Mouse (Mus musculus): ENCODE measurements around the gene Glis3.

DNA sequence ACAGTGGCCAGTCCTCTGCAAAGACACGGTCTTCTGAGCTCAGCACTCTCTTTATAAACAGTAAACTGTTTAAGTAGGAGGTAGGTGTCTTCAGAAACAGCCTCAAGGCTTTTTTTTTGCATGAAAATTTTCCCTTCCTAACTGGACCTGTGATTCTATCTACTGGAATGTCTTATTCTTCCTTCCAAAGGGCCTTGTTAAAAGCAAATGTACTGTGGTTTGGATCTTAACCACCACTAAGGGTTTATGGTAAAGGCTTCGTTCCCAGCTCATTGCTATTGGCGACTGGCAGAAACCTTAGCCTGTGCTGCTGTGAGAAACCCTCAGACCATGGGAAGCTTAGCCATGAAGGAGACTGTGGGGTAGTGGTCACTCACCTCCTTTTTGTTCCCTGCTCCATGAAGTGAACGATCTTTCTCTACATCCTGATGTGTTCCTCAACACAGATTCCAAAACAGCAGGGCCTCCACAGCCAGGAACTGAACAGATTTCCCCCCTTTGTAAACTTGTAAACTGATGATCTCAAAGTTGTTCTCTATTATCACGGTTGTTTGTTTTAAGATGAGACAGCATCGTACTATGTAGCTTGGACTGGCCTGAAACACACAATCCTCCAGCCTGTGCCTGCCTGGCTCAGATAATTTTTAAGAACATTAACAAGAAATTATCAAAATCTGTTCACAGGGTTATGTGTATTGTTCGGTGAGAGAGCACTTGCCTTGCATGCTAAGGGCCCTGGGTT lies 88.0 kb downstream of the Glis3 start:
- TF ChIP-seq ZNF384 (IDR thresholded peaks at IDR 0.05; ENCODE audit: low read depth, low read length) (no peak), HCFC1 (IDR thresholded peaks at IDR 0.05; ENCODE audit: borderline replicate concordance, insufficient read depth, low read length) (no peak), ZC3H11A (IDR thresholded peaks at IDR 0.05; ENCODE audit: borderline replicate concordance, low read depth, low read length) (no peak), CHD2 (IDR thresholded peaks at IDR 0.05; ENCODE audit: low read depth, low read length) (no peak)

Data from ES-E14 (cell line).